ENCODE assay signal across 9 mouse cellular contexts in genomic region chr10:94116781-94117340, GRCm38 (mm10). TPM values are rescaled to one million over a fixed set of nuclear protein-coding genes. Genes with fewer than 3 reads are reported as not detected.
DNase-seq lines count a peak whose midpoint lies in the region; ATAC-seq and TF ChIP-seq lines count a peak whose summit lies in the region.
"Had no signal": no experiment of that assay in that cellular context is flagged by ENCODE, and none has a peak within 500 bp of the region (broad histone marks: within the 10 kb centered on the region; RNA-seq: fewer than 3 reads in every experiment).

No protein-coding gene starts in this region.

- no peak for TF ChIP-seq CTCF in kidney, postnatal 0 days (IDR thresholded peaks at IDR 0.05; ENCODE audit: low read depth)

- H3K4me1 ChIP-seq in kidney, postnatal 0 days (replicated peaks; ENCODE audit: insufficient read depth, low read length) = peaks cover 6% of the 10 kb centered on the region; the same call in 1 of the 2 replicates

- H3K27ac ChIP-seq in kidney, postnatal 0 days = no peak overlapping the region
- H3K27ac ChIP-seq: macrophage had no signal

- no peak overlapping the region for H3K9ac ChIP-seq in kidney, postnatal 0 days (ENCODE audit: low read depth, low read length)

- H3K36me3 ChIP-seq in kidney, postnatal 0 days (ENCODE audit: insufficient read depth, low read length) = no peaks in the 10 kb centered on the region; the same call in 1 of the 2 replicates

- no peaks in the 10 kb centered on the region for H3K27me3 ChIP-seq in kidney, postnatal 0 days (ENCODE audit: insufficient read depth, low read length)

- WGBS in kidney, postnatal 0 days = 66% methylated on average over 12 of the region's 12 CpGs

- no peak overlapping the region for H3K4me3 ChIP-seq in kidney, postnatal 0 days (replicated peaks; ENCODE audit: low read depth, low read length)

- DNase-seq in cerebellum, adult 9-11 months = peak; percentile 22
- DNase-seq in cerebellum, adult 11-12 months = no peak
- peak; percentile 4 for DNase-seq in kidney, postnatal 0 days (ENCODE audit: low spot score)
- no peak for DNase-seq in kidney, adult 9 months
- DNase-seq in 3T3-L1 (ENCODE audit: low read depth, low spot score) = peak; percentile 94
- DNase-seq in fibroblast of lung, adult 2 months (ENCODE audit: low read depth) = peak; percentile 71
- DNase-seq in thymus, postnatal 25 days = no peak
- no peak for DNase-seq in layer of hippocampus, adult 9-11 months

- H3K4me2 ChIP-seq in kidney, postnatal 0 days (ENCODE audit: low read length) = no peak overlapping the region

- ATAC-seq in kidney, postnatal 0 days (replicated peaks; ENCODE audit: low FRiP score, low read depth) = no peak; the same call in 1 of the 2 replicates

- H3K9me3 ChIP-seq in kidney, postnatal 0 days (replicated peaks; ENCODE audit: low read length) = no peaks in the 10 kb centered on the region

RNA-seq across cellular contexts. Expression of gene Nr2c1, which starts 31.0 kb away (rescaled TPM):
- polyA plus RNA-seq in kidney, postnatal 0 days (2015; fragmentation: Nextera tagmentation; extraction: Ambion mirVana) = 5.7 and 6.4 TPM in 2 replicates

Comparison
In these comparisons a context has a peak if more than half of its experiments do, and no peak if none do; other contexts are left out.
1. DNase-seq: peak in cerebellum, adult 9-11 months (single experiment), kidney, postnatal 0 days (single experiment), 3T3-L1 (single experiment) and fibroblast of lung, adult 2 months (single experiment); none in cerebellum, adult 11-12 months (single experiment), kidney, adult 9 months (single experiment), thymus, postnatal 25 days (single experiment) and layer of hippocampus, adult 9-11 months (single experiment).